Mouse (Mus musculus) midbrain, embryonic 11.5 days (tissue): Measurements from ENCODE around the gene Rgl1. TPM values are rescaled to one million over a fixed set of nuclear protein-coding genes. Genes with fewer than 3 reads are reported as not detected.
A peak's percentile ranks its signal among the peaks of the same experiment; 100 is the strongest.

Experiments used
- ATAC-seq: fragments of 200-750 bp; cut with Nextera tagmentation; 2 replicates; pipeline ENCODE4 v1.8.0; 2017; ENCODE audit warnings: moderate TSS enrichment, moderate library complexity; ENCODE audit not compliant: low FRiP score
- DNase-seq: peaks from one replicate; pipeline ENCODE4 v3.0.0; 2015; ENCODE audit warnings: low spot score; ENCODE audit errors: missing footprints
- H3K27ac ChIP-seq: fragments of 300-500 bp; sonication (generic); 2 replicates; pipeline ENCODE4 v1.5.1; 2014; ENCODE audit warnings: low read depth, low read length
- H3K27me3 ChIP-seq: fragments of 300-500 bp; sonication (generic); 2 replicates; pipeline ENCODE4 v1.6.1; 2014; ENCODE audit warnings: mild to moderate bottlenecking, low read length, moderate library complexity, mixed read lengths; ENCODE audit not compliant: control insufficient read depth, insufficient read depth
- H3K36me3 ChIP-seq: fragments of 300-500 bp; sonication (generic); 2 replicates; pipeline ENCODE4 v1.6.1; 2014; ENCODE audit warnings: mild to moderate bottlenecking, low read length, moderate library complexity, mixed read lengths; ENCODE audit not compliant: control insufficient read depth, insufficient read depth
- H3K4me1 ChIP-seq: fragments of 300-500 bp; sonication (generic); 2 replicates; pipeline ENCODE4 v1.6.1; 2014; ENCODE audit warnings: low read length; ENCODE audit not compliant: control insufficient read depth, insufficient read depth
- H3K4me2 ChIP-seq: fragments of 300-500 bp; sonication (generic); 2 replicates; pipeline ENCODE4 v1.6.1; 2014; ENCODE audit warnings: mild to moderate bottlenecking, moderate library complexity
- H3K4me3 ChIP-seq: fragments of 300-500 bp; sonication (generic); 2 replicates; pipeline ENCODE4 v1.5.1; 2014; ENCODE audit warnings: low read depth, low read length
- H3K9ac ChIP-seq: fragments of 300-500 bp; sonication (generic); 2 replicates; pipeline ENCODE4 v1.6.1; 2014; ENCODE audit warnings: low read length
- H3K9me3 ChIP-seq: fragments of 300-500 bp; sonication (generic); 2 replicates; pipeline ENCODE4 v1.6.1; 2016; ENCODE audit warnings: low read length; ENCODE audit not compliant: control insufficient read depth
- WGBS: fragments of 180-500 bp; shearing (Covaris S2); extraction: QIAGEN DNeasy Blood & Tissue Kit; methylation state at CpG from one replicate; pipeline ENCODE4 v1.1.7; 2014; 5-methylcytosine and 5-hydroxymethylcytosine counted together
- polyA plus RNA-seq: library from polyadenylated mRNA; unstranded; fragments of >200 nt; fragmentation: Nextera tagmentation; extraction: Ambion mirVana; gene quantifications from 2 replicates; pipeline ENCODE4 v1.2.1, GENCODE M21; 2014

Rgl1 gene
- polyA plus RNA-seq, 1 experiment from 2014 or later: 23.2 TPM

DNA sequence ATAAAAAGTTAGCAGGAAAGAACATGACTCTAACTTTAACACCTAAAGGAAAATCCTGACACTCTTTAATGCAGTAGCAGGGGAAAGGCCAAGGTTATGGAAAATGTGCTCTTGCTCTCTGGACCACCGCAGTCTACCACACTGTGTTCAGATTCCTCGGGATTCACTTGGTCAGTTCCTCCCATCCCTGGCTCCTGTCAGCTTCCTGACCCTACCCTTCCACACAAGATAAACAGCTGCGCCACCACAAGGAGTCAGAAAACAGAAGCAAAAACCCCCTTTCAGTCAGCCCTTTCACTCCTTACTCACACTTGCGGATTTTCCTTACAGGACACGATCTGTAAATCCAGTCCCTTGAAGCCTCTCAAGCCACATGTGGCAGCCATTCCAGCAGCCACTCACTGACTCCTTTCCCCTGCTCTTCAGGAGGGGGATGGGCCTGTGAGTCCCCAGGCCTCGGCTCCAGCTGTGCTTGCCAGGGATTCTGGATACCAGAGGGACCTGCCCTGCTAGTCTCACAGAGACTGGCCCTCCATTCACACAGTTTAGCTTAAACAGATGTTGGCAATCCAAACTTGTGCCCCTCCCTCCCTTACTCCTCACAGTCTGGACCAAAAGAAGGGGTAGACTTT is 78.9 kb downstream of the Rgl1 start:
- H3K36me3 ChIP-seq: no peaks in the 10 kb centered on the region
- peaks cover 6% of the 10 kb centered on the region for H3K4me1 ChIP-seq
- WGBS: 10% methylated on average over 6 of the region's 6 CpGs
- DNase-seq (no peak), ATAC-seq (peak; percentile 70; the same call in 1 of the 2 replicates)
- no peaks in the 10 kb centered on the region for H3K9me3 ChIP-seq
- H3K4me3 ChIP-seq: no peak overlapping the region
- no peak overlapping the region for H3K27ac ChIP-seq
- H3K27me3 ChIP-seq: no peaks in the 10 kb centered on the region
- no peak overlapping the region for H3K9ac ChIP-seq
- H3K4me2 ChIP-seq: no peak overlapping the region

- peaks cover 9% of the 10 kb centered on the region for H3K4me1 ChIP-seq
- no peak overlapping the region for H3K4me2 ChIP-seq
- H3K9ac ChIP-seq: no peak overlapping the region
- ATAC-seq (no peak), DNase-seq (no peak)
- no peak overlapping the region for H3K27ac ChIP-seq
- no peaks in the 10 kb centered on the region for H3K36me3 ChIP-seq
- no peaks in the 10 kb centered on the region for H3K9me3 ChIP-seq
- H3K27me3 ChIP-seq: no peaks in the 10 kb centered on the region
- 77% methylated on average over 3 of the region's 3 CpGs for WGBS
- no peak overlapping the region for H3K4me3 ChIP-seq
Observed at GRCm38 (mm10) chr1:152685531-152685930, 80.6 kb downstream of the Rgl1 start.

- Histone ChIP-seq H3K27me3 (no peaks in the 10 kb centered on the region), H3K9ac (no peak overlapping the region), H3K4me2 (no peak overlapping the region), H3K4me1 (peaks cover 9% of the 10 kb centered on the region), H3K36me3 (no peaks in the 10 kb centered on the region), H3K27ac (no peak overlapping the region), H3K4me3 (no peak overlapping the region), H3K9me3 (no peaks in the 10 kb centered on the region)
- WGBS: 85% methylated on average over 11 of the region's 11 CpGs
- DNase-seq (no peak), ATAC-seq (no peak)
Observed at GRCm38 (mm10) chr1:152682368-152683194, 83.6 kb downstream of the Rgl1 start.

DNA sequence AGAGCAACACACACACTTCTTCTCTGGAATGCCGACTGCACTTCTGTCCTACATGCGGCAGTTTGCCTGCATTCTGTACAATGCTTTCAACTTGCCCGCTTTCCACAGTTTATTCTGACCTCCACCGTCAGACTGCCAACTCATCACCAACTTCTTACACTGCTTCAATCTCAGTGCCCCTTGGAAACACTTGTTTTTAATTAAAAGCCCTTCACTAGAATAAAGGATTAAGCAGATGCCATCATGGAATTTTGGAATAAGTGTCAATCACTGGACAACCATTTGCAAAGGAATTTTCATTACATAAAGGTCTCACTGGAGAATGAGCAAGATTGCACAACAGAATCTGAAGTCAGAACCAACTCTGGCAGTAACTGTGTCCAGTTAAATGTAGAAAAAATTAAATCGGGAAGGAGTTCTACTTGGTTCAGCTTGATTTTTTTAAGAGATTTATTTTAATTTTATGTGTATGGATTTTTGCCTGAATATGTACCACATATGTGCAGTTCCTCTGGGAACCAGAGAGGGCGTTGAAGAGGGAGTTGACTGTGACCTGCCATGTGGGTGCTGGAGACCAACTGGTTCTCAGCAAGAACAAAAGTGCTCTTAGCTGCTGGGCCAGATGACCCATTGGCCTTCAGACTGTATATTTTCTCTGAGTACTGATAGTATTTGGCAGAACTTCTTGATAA is 84.3 kb downstream of the Rgl1 start:
- Histone ChIP-seq H3K4me1 (peaks cover 3% of the 10 kb centered on the region; the same call in 1 of the 2 replicates), H3K9me3 (no peaks in the 10 kb centered on the region), H3K9ac (no peak overlapping the region), H3K36me3 (no peaks in the 10 kb centered on the region), H3K4me2 (no peak overlapping the region), H3K27me3 (no peaks in the 10 kb centered on the region), H3K4me3 (no peak overlapping the region), H3K27ac (no peak overlapping the region)
- ATAC-seq (no peak), DNase-seq (no peak)
- WGBS: 75% methylated on average over 6 of the region's 6 CpGs

GRCm38 (mm10) chr1:152681116-152681515 is 85.0 kb downstream of the Rgl1 start:
- no peaks in the 10 kb centered on the region for H3K27me3 ChIP-seq
- no peak overlapping the region for H3K9ac ChIP-seq
- no peak overlapping the region for H3K4me3 ChIP-seq
- DNase-seq: no peak
- 75% methylated on average over 8 of the region's 8 CpGs for WGBS
- no peaks in the 10 kb centered on the region for H3K9me3 ChIP-seq
- no peaks in the 10 kb centered on the region for H3K36me3 ChIP-seq
- H3K4me2 ChIP-seq: no peak overlapping the region
- no peak overlapping the region for H3K27ac ChIP-seq
- peaks cover 3% of the 10 kb centered on the region; the same call in 1 of the 2 replicates for H3K4me1 ChIP-seq
- no peak for ATAC-seq

- Histone ChIP-seq H3K4me2 (no peak overlapping the region), H3K27me3 (no peaks in the 10 kb centered on the region), H3K27ac (no peak overlapping the region), H3K9ac (no peak overlapping the region), H3K4me1 (peaks cover 3% of the 10 kb centered on the region; the same call in 1 of the 2 replicates), H3K9me3 (no peaks in the 10 kb centered on the region), H3K4me3 (no peak overlapping the region), H3K36me3 (no peaks in the 10 kb centered on the region)
- DNase-seq (no peak), ATAC-seq (no peak)
- WGBS: 43% methylated on average over 5 of the region's 5 CpGs
Observed at GRCm38 (mm10) chr1:152678451-152678850, 87.7 kb downstream of the Rgl1 start.

GRCm38 (mm10) chr1:152677482-152678211 is 88.5 kb downstream of the Rgl1 start:
- H3K9me3 ChIP-seq: no peaks in the 10 kb centered on the region
- H3K36me3 ChIP-seq: no peaks in the 10 kb centered on the region
- ATAC-seq: no peak
- DNase-seq: no peak
- H3K4me2 ChIP-seq: no peak overlapping the region
- H3K27me3 ChIP-seq: no peaks in the 10 kb centered on the region
- 81% methylated on average over 12 of the region's 12 CpGs for WGBS
- peaks cover 3% of the 10 kb centered on the region; the same call in 1 of the 2 replicates for H3K4me1 ChIP-seq
- H3K4me3 ChIP-seq: no peak overlapping the region
- no peak overlapping the region for H3K9ac ChIP-seq
- no peak overlapping the region for H3K27ac ChIP-seq

GRCm38 (mm10) chr1:152669446-152670180 is 96.5 kb downstream of the Rgl1 start:
- peaks cover 5% of the 10 kb centered on the region for H3K4me1 ChIP-seq
- ATAC-seq: no peak; the same call in 1 of the 2 replicates
- no peak overlapping the region for H3K4me2 ChIP-seq
- no peak overlapping the region for H3K9ac ChIP-seq
- H3K9me3 ChIP-seq: no peaks in the 10 kb centered on the region
- DNase-seq: peak; percentile 87
- H3K27ac ChIP-seq: no peak overlapping the region
- no peaks in the 10 kb centered on the region for H3K36me3 ChIP-seq
- H3K27me3 ChIP-seq: no peaks in the 10 kb centered on the region
- 55% methylated on average over 8 of the region's 8 CpGs for WGBS
- H3K4me3 ChIP-seq: no peak overlapping the region
